ENCODE assay signal across 13 mouse cellular contexts in the genomic region with DNA sequence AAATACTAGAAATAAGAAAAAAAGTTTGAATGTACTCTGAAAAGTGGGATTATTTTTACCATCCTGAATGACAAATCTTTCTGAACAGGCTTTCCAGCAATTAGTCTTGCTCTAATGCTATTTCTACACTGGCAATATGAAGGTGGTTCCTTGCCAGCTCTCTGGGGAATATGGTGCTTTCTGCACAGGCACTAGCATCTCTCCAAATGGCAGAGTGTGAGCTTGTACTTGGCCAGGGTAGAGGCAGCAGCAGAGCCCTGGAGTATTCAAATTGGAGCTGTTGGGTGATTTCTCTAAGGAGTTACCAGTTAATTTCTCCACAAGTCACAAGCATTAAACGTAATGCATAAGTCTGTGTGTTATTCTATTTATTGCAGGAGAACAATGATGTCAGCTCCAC.
A peak's percentile ranks its signal among the peaks of the same experiment; 100 is the strongest.
DNase-seq lines count a peak whose midpoint lies in the region; ATAC-seq and TF ChIP-seq lines count a peak whose summit lies in the region.
"Had no signal": no experiment of that assay in that cellular context is flagged by ENCODE, and none has a peak within 500 bp of the region (broad histone marks: within the 10 kb centered on the region; RNA-seq: fewer than 3 reads in every experiment).

No protein-coding gene starts in this region.

- no peaks in the 10 kb centered on the region for H3K36me3 ChIP-seq in forebrain, postnatal 0 days (ENCODE audit: insufficient read depth)
- H3K36me3 ChIP-seq in heart, adult 2 months (ENCODE audit: control insufficient read depth, insufficient read depth, low read length), result no peaks in the 10 kb centered on the region
- H3K36me3 ChIP-seq: hindbrain, embryonic 12.5 days had no signal

- no peaks in the 10 kb centered on the region for H3K9me3 ChIP-seq in forebrain, postnatal 0 days (ENCODE audit: low read length)
- H3K9me3 ChIP-seq: hindbrain, embryonic 12.5 days had no signal

- ATAC-seq in forebrain, postnatal 0 days, result peak; percentile 81
- ATAC-seq in CD4-positive, CD25-positive, alpha-beta regulatory T cell, adult 4 months, result no peak

- no peaks in the 10 kb centered on the region for H3K27me3 ChIP-seq in cerebellum, adult 2 months (ENCODE audit: control insufficient read depth, insufficient read depth, low read length)
- H3K27me3 ChIP-seq in forebrain, postnatal 0 days (ENCODE audit: insufficient read depth, low read length), result no peaks in the 10 kb centered on the region
- H3K27me3 ChIP-seq in heart, adult 2 months (ENCODE audit: control insufficient read depth, insufficient read depth, low read length), result no peaks in the 10 kb centered on the region
- H3K27me3 ChIP-seq: hindbrain, embryonic 12.5 days had no signal

- intact Hi-C loops in heart, adult 2 months (cut with DNase I), result no loop called here

- H3K27ac ChIP-seq in cerebellum, adult 2 months (ENCODE audit: insufficient read depth, low read length), result no peak overlapping the region
- no peak overlapping the region for H3K27ac ChIP-seq in forebrain, postnatal 0 days (ENCODE audit: low read depth, low read length)
- no peak overlapping the region for H3K27ac ChIP-seq in heart, adult 2 months
- H3K27ac ChIP-seq: hindbrain, embryonic 12.5 days had no signal

- no peaks in the 10 kb centered on the region; the same call in 1 of the 2 replicates for H3K4me1 ChIP-seq in cerebellum, adult 2 months (ENCODE audit: control insufficient read depth, insufficient read depth, low read length)
- 0 out of 2 replicates have a peak, but pooled peaks cover 3% of the 10 kb centered on the region for H3K4me1 ChIP-seq in forebrain, postnatal 0 days (ENCODE audit: insufficient read depth)
- H3K4me1 ChIP-seq in heart, adult 2 months (ENCODE audit: control insufficient read depth, insufficient read depth, low read length), result no peaks in the 10 kb centered on the region
- H3K4me1 ChIP-seq: hindbrain, embryonic 12.5 days had no signal

- 16% methylated on average over 1 of the region's 1 CpGs for WGBS in cerebellum, adult 2 months
- 49% methylated on average over 1 of the region's 1 CpGs for WGBS in forebrain, postnatal 0 days
- WGBS in heart, adult 2 months, result 71% methylated on average over 1 of the region's 1 CpGs

- TF ChIP-seq EP300 in heart, adult 2 months (IDR thresholded peaks at IDR 0.05; ENCODE audit: insufficient read depth, low read depth, low read length), result no peak

- no peak overlapping the region for H3K4me3 ChIP-seq in cerebellum, adult 2 months (replicated peaks; ENCODE audit: insufficient read depth, low read depth, low read length)
- H3K4me3 ChIP-seq in forebrain, postnatal 0 days (ENCODE audit: low read depth, low read length), result no peak overlapping the region
- H3K4me3 ChIP-seq in heart, adult 2 months, result no peak overlapping the region
- H3K4me3 ChIP-seq: hindbrain, embryonic 12.5 days had no signal

- peak; percentile 71 for DNase-seq in layer of hippocampus, adult 11-12 months (ENCODE audit: low spot score)
- no peak for DNase-seq in layer of hippocampus, postnatal 25 days (ENCODE audit: extremely low spot score in 1 of 2, low spot score in 1 of 2)
- peak; percentile 52 to 88 for DNase-seq in cerebellum, adult 2 months
- DNase-seq in forebrain, postnatal 0 days, result peak; percentile 73
- DNase-seq in lung, postnatal 14 days, result peak; percentile 17
- no peak for DNase-seq in heart, adult 2 months
- DNase-seq in thymus, postnatal 0 days (ENCODE audit: low spot score), result no peak
- DNase-seq: gastrocnemius, postnatal 36 days; kidney, postnatal 10 days; liver had no signal

- no peak for TF ChIP-seq POLR2A in cerebellum, adult 2 months (IDR thresholded peaks at IDR 0.05; ENCODE audit: borderline replicate concordance, insufficient read depth, low read length)
- TF ChIP-seq POLR2A in heart, adult 2 months (IDR thresholded peaks at IDR 0.05; ENCODE audit: insufficient read depth, low read depth, low read length), result no peak

- no peaks in the 10 kb centered on the region for H3K79me2 ChIP-seq in heart, adult 2 months (replicated peaks; ENCODE audit: control insufficient read depth, insufficient read depth, low read length)

- TF ChIP-seq CTCF in cerebellum, adult 2 months (IDR thresholded peaks at IDR 0.05; ENCODE audit: borderline replicate concordance, insufficient read depth, low read depth, low read length), result no peak
- TF ChIP-seq CTCF in forebrain, postnatal 0 days (IDR thresholded peaks at IDR 0.05; ENCODE audit: low read depth), result no peak
- no peak for TF ChIP-seq CTCF in heart, adult 2 months (IDR thresholded peaks at IDR 0.05)

- H3K9ac ChIP-seq in forebrain, postnatal 0 days, result no peak overlapping the region
- H3K9ac ChIP-seq in heart, adult 2 months (ENCODE audit: low read depth, low read length), result no peak overlapping the region
- H3K9ac ChIP-seq: hindbrain, embryonic 12.5 days had no signal

- no peak overlapping the region for H3K4me2 ChIP-seq in forebrain, postnatal 0 days (ENCODE audit: low read depth)
- H3K4me2 ChIP-seq: hindbrain, embryonic 12.5 days; midbrain, embryonic 11.5 days had no signal

Comparison
In these comparisons a context has a peak if more than half of its experiments do, and no peak if none do; other contexts are left out.
1. DNase-seq: peak in layer of hippocampus, adult 11-12 months (single experiment), cerebellum, adult 2 months (2 of 2), forebrain, postnatal 0 days (single experiment) and lung, postnatal 14 days (single experiment); none in layer of hippocampus, postnatal 25 days (0 of 2), heart, adult 2 months (0 of 2) and thymus, postnatal 0 days (single experiment).